Mouse (Mus musculus): ENCODE results near the gene Serpina12. TPM values are rescaled to one million over a fixed set of nuclear protein-coding genes. Genes with fewer than 3 reads are reported as not detected.

The Serpina12 gene
- total RNA-seq, 2 experiments from 2014 or later, result not detected

DNA sequence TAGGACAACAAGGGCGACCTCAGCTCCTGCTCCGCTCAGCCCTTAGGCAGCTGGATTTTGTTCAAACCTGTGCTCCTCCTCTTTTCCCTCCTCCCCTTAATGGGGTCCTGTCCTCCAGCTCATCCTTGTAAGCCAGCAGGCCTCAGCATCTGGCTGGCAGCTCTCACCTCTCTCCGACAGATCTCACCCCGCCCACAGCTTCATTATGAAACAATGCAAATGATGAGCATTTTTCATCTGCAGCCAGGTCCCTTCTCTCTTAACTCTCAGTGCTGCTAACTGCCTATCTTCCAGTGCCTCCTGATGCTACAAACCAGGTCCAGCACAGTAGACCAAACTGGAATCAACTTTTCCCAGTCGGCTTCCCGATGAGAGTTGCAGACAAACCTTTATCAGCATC is 30.6 kb downstream of the Serpina12 start, which contains the start of gene Serpina9:
Serpina9 (minus strand) TSS at position 136 of the 400 bp plus-strand sequence.
- intact Hi-C loops (cut with DNase I), result no loop called here
- DNase-seq, result no peak

GRCm38 (mm10) chr12:104004689-104005088 is 39.6 kb downstream of the Serpina12 start:
- intact Hi-C loops (cut with DNase I), result no loop called here
- no peak for DNase-seq

GRCm38 (mm10) chr12:104003238-104003612 is 41.0 kb downstream of the Serpina12 start:
- DNase-seq, result no peak
- intact Hi-C loops (cut with DNase I), result no loop called here

DNA sequence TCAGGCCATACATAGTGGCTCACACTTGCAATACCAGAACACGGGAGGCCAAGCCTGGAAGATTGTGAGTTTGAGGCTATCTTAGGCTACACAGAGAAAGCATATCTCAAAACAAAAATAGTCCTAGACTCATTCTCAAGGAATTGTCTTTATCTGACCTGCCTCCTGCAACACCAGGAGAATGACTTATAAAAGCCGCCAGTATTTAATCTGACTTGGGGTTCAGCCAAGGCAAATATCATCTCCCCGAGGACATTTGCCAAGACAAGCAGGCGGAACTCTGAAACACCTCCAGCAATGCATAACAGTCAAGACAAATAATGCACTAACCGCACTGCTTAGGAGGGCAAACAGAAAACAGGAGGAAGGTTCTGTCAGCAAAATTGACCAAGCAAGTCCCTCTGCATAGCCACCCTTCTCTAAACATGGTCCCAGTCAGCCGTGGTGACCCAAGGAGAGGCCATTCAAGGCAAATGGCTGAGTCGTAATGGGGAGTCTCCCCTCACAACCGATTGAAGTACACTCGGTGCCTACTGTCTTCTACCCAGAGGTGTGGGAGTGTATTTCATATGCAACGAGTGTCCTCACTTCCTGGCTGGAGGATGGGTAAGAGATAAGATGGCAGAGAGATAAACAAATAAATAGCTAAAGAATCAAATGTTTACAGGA is 41.5 kb downstream of the Serpina12 start:
- DNase-seq, result no peak

DNA sequence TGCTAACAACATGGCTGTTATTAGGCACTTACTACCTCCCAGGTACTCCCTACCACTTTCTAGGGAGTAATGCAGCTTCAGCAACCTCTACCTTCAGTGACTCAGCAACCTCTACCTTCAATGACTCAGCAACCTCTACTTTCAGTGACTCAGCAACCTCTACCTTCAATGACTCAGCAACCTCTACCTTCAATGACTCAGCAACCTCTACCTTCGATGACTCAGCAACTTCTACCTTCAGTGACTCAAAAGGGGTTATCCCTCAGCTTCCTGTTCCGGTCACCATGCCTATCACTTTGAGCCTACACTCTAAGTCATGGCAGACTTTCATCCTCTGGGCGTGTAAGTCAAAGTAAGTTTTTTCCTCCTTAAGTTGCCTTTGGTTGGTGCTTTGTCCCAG is 43.6 kb downstream of the Serpina12 start:
- no peak for DNase-seq
- intact Hi-C loops (cut with DNase I), result no loop called here

More for the DNA sequence above, 41.5 kb downstream of the Serpina12 start:
- intact Hi-C loops (cut with DNase I), result no loop called here

GRCm38 (mm10) chr12:103999611-104000010 is 44.6 kb downstream of the Serpina12 start:
- intact Hi-C loops (cut with DNase I), result loop anchor here (5.0 kb wide), 1 partner anchor 418 kb away; no protein-coding TSS in a partner anchor

DNA sequence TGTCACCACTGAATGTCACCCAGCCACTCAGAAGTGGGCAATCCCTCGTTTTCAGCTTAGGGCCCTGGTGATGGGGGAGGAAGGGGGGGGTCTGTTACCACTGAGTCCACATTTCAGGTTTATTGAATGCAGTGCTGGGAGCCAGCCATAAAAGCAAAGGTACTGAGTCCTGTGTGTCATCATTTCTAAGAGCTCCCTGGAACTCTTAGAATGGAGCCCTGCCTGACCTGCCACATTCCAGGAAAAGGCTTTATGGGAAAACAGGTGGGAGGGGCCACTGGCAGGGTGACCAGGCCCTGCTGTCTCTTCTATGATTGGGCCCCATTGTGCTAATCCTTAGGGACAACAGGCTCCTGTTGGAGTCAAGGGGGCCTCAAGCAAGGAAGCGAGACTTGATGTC is 47.7 kb downstream of the Serpina12 start:
- DNase-seq, result no peak
- intact Hi-C loops (cut with DNase I), result loop anchor here (1.0 to 5.0 kb wide), 2 partner anchors 73 to 421 kb away; no protein-coding TSS in a partner anchor

More at GRCm38 (mm10) chr12:103999611-104000010, 44.6 kb downstream of the Serpina12 start:
- no peak for DNase-seq

GRCm38 (mm10) chr12:103995292-103996072 is 48.8 kb downstream of the Serpina12 start:
- intact Hi-C loops (cut with DNase I), result loop anchor here (1.0 to 5.0 kb wide), 2 partner anchors 74 to 422 kb away; no protein-coding TSS in a partner anchor
- DNase-seq, result peak; percentile 30 to 35

- intact Hi-C loops (cut with DNase I), result no loop called here
- no peak for DNase-seq
Observed at GRCm38 (mm10) chr12:103992945-103993344, 51.3 kb downstream of the Serpina12 start.

GRCm38 (mm10) chr12:103989857-103990256 is 54.4 kb downstream of the Serpina12 start, which contains the start of gene Serpina11:
Gene Serpina11 (minus strand): TSS chr12:103989957.
- intact Hi-C loops (cut with DNase I), result no loop called here
- DNase-seq, result no peak

DNA sequence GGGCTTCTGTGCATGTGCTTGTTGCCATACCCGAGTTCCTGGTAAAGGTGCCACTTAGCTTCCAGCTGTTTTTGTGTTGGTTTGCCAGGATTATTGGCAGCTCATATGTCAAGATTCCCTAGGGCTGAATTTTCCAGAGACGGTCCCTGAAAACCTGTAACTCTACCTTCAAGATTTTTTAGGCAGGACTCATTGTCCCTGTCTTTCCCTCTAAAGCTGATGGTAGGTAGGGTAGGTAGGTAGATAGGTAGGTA is 54.8 kb downstream of the Serpina12 start:
- intact Hi-C loops (cut with DNase I), result no loop called here
- DNase-seq, result no peak

GRCm38 (mm10) chr12:103988754-103989513 is 55.3 kb downstream of the Serpina12 start:
- no peak for DNase-seq
- intact Hi-C loops (cut with DNase I), result no loop called here

DNA sequence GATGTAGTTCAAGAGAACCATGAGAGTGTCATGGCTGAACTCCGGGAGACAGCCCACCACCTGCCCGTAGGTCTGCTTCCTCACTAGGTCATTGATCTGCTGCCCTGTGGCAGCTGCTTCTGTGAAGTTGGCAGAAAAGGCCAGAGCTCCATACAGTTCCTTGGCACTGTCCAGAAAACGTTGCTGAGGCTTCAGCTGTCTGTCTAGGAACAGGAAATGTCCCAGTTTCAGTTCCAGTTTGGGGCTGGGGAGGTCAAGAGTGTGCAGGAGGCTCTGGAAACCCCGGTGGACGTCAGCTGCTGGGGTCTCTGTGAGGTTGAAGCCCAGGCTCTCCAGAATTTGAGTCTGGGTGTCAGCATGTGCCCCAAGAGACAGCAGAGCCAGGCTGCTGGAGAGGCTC is 58.4 kb downstream of the Serpina12 start:
- DNase-seq, result no peak
- intact Hi-C loops (cut with DNase I), result no loop called here

GRCm38 (mm10) chr12:103984935-103985334 is 59.3 kb downstream of the Serpina12 start:
- intact Hi-C loops (cut with DNase I), result no loop called here
- no peak for DNase-seq

GRCm38 (mm10) chr12:103981646-103982360 is 62.4 kb downstream of the Serpina12 start:
- DNase-seq, result no peak
- intact Hi-C loops (cut with DNase I), result no loop called here

Other genes with a start within 250 kb of the Serpina12 start
- gene Serpina1b, start 214.1 kb downstream of the Serpina12 start, total RNA-seq (2021), result under 1 TPM in 1 of 2 experiments, not detected in 1; 0.74 TPM
- not detected for gene Serpina1a, start 180.9 kb downstream of the Serpina12 start, total RNA-seq (2021)
- gene Serpina1c, start 139.6 kb downstream of the Serpina12 start, total RNA-seq (2021), result under 1 TPM in 1 of 2 experiments, not detected in 1; 0.43 TPM
- gene Serpina1e, start 85.5 kb downstream of the Serpina12 start, total RNA-seq (2021), result not detected
- not detected for gene Serpina11, start 54.5 kb downstream of the Serpina12 start, total RNA-seq (2021)
- gene Serpina9, start 30.7 kb downstream of the Serpina12 start, total RNA-seq (2021), result not detected
- not detected for gene Serpina5, start 56.7 kb upstream of the Serpina12 start, total RNA-seq (2021)
- not detected for gene Serpina3a, start 68.3 kb upstream of the Serpina12 start, total RNA-seq (2021)
- gene Serpina3b, start 83.6 kb upstream of the Serpina12 start, total RNA-seq (2021), result not detected
- 1 to 10 TPM; 1.2 to 1.4 TPM for gene Serpina3c, start 109.4 kb upstream of the Serpina12 start, total RNA-seq (2021)
- gene Serpina3f, start 170.1 kb upstream of the Serpina12 start, total RNA-seq (2021), result not detected
- gene Serpina3g, start 191.8 kb upstream of the Serpina12 start, total RNA-seq (2021), result not detected
- not detected for gene Serpina3i, start 218.7 kb upstream of the Serpina12 start, total RNA-seq (2021)

Measured in gastrocnemius, postnatal 36 days (tissue).